Mouse (Mus musculus) brain, embryonic 14.5 days (tissue): ENCODE data around the gene S100z.

Source experiments
- CTCF ChIP-seq: fragments of 200-500 bp; IDR thresholded peaks from 2 replicates; pipeline ENCODE4 v1.5.1; 2012; ENCODE audit warnings: inconsistent platforms, mild to moderate bottlenecking, moderate library complexity, borderline replicate concordance; ENCODE audit not compliant: insufficient read depth, insufficient read length; ENCODE audit errors: extremely low read depth
- POLR2A ChIP-seq: fragments of 200-500 bp; IDR thresholded peaks from 2 replicates; pipeline ENCODE4 v1.6.1; 2012; ENCODE audit warnings: mild to moderate bottlenecking, inconsistent platforms, borderline replicate concordance; ENCODE audit not compliant: poor library complexity, insufficient read depth, insufficient read length, severe bottlenecking; ENCODE audit errors: extremely low read depth

DNA sequence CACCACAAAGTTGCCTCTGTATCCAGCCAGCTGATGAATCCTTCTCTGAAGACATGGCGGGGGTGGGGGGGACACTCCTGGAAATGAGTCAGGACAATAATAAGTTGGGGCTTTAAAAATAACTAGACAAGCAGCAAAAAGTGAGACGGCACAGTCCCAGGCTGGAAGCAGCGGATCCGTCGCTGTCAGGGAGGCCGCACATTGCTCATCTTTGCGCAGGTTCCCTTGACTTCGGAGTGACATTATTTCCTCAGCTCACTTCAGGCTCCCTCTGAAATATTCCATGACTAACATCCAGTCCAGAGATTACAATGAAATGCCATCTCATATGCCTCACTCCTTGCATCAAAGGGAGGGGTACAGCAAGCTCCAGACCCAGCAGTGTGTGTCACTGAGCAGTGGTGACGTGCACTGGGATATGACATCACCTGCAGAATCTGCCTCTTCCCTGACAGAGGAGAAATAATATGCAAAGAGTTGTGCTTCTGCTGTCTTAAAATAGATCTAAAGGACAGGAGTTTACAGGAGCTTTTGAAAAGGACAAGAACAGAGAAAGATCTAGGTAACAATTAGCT, 27.8 kb downstream of the S100z start:
- no peak for TF ChIP-seq POLR2A
- TF ChIP-seq CTCF: no peak
